Mouse (Mus musculus) liver, postnatal 0 days (tissue): Measurements from ENCODE around the gene Sec14l2. TPM values are rescaled to one million over a fixed set of nuclear protein-coding genes. Genes with fewer than 3 reads are reported as not detected.

ENCODE experiments used
- ATAC-seq: fragments of 200-750 bp; cut with Nextera tagmentation; 2 replicates; pipeline ENCODE4 v1.8.0; 2017; ENCODE audit warnings: mild to moderate bottlenecking, moderate library complexity
- DNase-seq: peaks from one replicate; pipeline ENCODE4 v3.0.0-alpha.2; 2016
- H3K27ac ChIP-seq: fragments of 300-500 bp; sonication (generic); 2 replicates; pipeline ENCODE4 v1.5.1; 2014; ENCODE audit warnings: antibody characterized with exemption, moderate library complexity, mild to moderate bottlenecking, low read depth
- H3K27me3 ChIP-seq: fragments of 300-500 bp; sonication (generic); 2 replicates; pipeline ENCODE4 v1.6.1; 2014; ENCODE audit warnings: low read length, control low read depth, mixed read lengths; ENCODE audit not compliant: insufficient read depth
- H3K36me3 ChIP-seq: fragments of 300-500 bp; sonication (generic); replicated peaks from 2 replicates; pipeline ENCODE4 v1.6.1; 2014; ENCODE audit warnings: mild to moderate bottlenecking, control low read depth, low read length, moderate library complexity, mixed read lengths; ENCODE audit not compliant: insufficient read depth
- H3K4me1 ChIP-seq: fragments of 300-500 bp; sonication (generic); 2 replicates; pipeline ENCODE4 v1.6.1; 2014; ENCODE audit warnings: antibody characterized with exemption, mild to moderate bottlenecking, control low read depth; ENCODE audit not compliant: insufficient read depth
- H3K4me2 ChIP-seq: fragments of 300-500 bp; sonication (generic); 2 replicates; pipeline ENCODE4 v1.6.1; 2014; ENCODE audit warnings: low read depth, mild to moderate bottlenecking, low read length, moderate library complexity, mixed read lengths
- H3K4me3 ChIP-seq: fragments of 300-500 bp; sonication (generic); 2 replicates; pipeline ENCODE4 v1.5.1; 2014; ENCODE audit warnings: low read depth, low read length
- H3K9ac ChIP-seq: fragments of 300-500 bp; sonication (generic); replicated peaks from 2 replicates; pipeline ENCODE4 v1.6.1; 2014; ENCODE audit warnings: mild to moderate bottlenecking, moderate library complexity
- H3K9me3 ChIP-seq: fragments of 300-500 bp; sonication (generic); 2 replicates; pipeline ENCODE4 v1.6.1; 2016; ENCODE audit warnings: mild to moderate bottlenecking, control low read depth, low read length, mixed read lengths
- CTCF ChIP-seq: sonication (generic); IDR thresholded peaks from 2 replicates; pipeline ENCODE4 v1.5.1; 2016; ENCODE audit warnings: antibody characterized with exemption, low read depth
- EP300 ChIP-seq: IDR thresholded peaks from 2 replicates; pipeline ENCODE4 v1.6.1; 2016; ENCODE audit warnings: antibody characterized with exemption, low read depth, mild to moderate bottlenecking
- WGBS: fragments of 180-500 bp; shearing (Covaris S2); extraction: QIAGEN DNeasy Blood & Tissue Kit; methylation state at CpG from one replicate; pipeline ENCODE4 v1.1.7; 2014; ENCODE audit not compliant: insufficient replicate concordance; 5-methylcytosine and 5-hydroxymethylcytosine counted together
- polyA plus RNA-seq: library from polyadenylated mRNA; unstranded; fragments of >200 nt; fragmentation: Nextera tagmentation; extraction: Ambion mirVana; gene quantifications from 2 replicates; pipeline ENCODE4 v1.2.1, GENCODE M21; 2015

Gene Sec14l2
- polyA plus RNA-seq, 1 experiment from 2014 or later: 54.2 TPM

DNA sequence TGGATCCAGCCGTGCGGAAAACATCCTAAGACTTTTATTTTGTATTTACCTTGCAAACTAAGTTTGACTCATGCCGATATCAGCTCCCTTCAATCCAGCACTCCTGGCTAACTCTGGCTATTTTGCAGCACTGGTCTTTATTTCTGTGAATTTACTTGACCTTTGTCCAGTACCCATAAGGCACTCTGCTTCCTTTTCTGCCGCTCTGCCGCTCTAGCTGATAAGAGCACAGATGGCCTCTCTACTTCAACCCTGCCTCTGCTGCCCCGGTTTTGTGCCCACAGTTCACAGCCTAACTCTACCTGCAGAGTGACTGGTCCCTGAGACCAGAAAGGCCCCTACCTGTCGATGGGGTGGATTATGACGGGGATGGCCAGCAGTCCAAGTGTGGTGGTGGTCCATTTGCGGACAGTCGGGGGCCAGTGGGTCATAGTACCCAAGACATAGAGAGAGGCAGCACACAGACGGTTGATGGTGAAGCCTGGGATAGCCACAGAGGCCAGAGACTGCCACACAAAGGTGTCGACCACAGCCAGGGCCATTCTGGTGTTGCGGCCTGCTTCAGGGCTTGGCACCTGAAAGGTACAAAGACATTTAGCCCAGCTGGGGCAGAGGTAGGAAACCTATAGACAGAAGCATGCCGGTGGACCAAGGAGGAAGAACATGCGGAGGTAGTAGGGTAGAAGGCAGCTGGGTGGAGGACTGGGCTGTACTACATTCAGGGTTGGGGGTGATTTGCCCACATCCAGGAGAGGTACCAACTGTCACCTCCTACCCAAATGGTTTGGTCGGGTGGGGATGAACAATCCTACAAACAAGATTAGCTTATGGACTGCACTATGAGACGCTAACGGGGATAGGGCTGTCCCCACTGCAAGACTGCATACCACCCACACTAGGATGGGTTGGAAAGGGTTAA is 29.5 kb downstream of the Sec14l2 start:
- no peaks in the 10 kb centered on the region; the same call in 1 of the 2 replicates for H3K9me3 ChIP-seq
- no peak for TF ChIP-seq CTCF
- TF ChIP-seq EP300: no peak
- 69% methylated on average over 18 of the region's 18 CpGs for WGBS
- H3K27me3 ChIP-seq: no peaks in the 10 kb centered on the region
- peak overlapping the region; percentile 87 for H3K27ac ChIP-seq
- H3K4me2 ChIP-seq: peak overlapping the region; percentile 85
- peaks cover 11% of the 10 kb centered on the region for H3K36me3 ChIP-seq
- H3K4me1 ChIP-seq: peaks cover 36% of the 10 kb centered on the region
- H3K4me3 ChIP-seq: peak overlapping the region; percentile 60
- DNase-seq: no peak
- no peak for ATAC-seq
- H3K9ac ChIP-seq: no peak overlapping the region

DNA sequence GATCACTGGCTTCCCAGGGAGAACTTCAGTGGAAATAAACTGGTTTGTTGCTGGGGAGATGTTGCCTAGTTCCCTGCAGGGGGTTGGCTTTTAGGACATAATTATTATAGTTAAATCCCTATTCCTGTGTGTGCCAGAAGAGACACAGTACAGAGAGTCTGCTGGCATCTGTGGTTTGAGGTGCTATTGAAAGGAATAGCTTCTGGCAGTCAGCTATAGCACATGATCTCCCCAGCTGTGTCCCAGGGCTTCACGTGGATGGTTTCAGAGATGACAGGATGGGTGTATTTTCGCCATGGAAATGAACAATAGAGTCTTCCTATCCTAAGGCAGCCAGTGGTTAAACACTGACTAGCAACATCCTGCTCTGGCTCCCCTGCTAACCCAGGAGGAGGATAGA is 35.9 kb downstream of the Sec14l2 start:
- Histone ChIP-seq H3K27ac (no peak overlapping the region), H3K27me3 (no peaks in the 10 kb centered on the region), H3K4me3 (no peak overlapping the region), H3K9ac (no peak overlapping the region), H3K36me3 (peaks cover 11% of the 10 kb centered on the region), H3K4me1 (no peaks in the 10 kb centered on the region), H3K9me3 (no peaks in the 10 kb centered on the region; the same call in 1 of the 2 replicates), H3K4me2 (no peak overlapping the region)
- WGBS: 45% methylated on average over 2 of the region's 2 CpGs
- no peak for TF ChIP-seq EP300
- no peak for TF ChIP-seq CTCF
- DNase-seq (no peak), ATAC-seq (no peak)

DNA sequence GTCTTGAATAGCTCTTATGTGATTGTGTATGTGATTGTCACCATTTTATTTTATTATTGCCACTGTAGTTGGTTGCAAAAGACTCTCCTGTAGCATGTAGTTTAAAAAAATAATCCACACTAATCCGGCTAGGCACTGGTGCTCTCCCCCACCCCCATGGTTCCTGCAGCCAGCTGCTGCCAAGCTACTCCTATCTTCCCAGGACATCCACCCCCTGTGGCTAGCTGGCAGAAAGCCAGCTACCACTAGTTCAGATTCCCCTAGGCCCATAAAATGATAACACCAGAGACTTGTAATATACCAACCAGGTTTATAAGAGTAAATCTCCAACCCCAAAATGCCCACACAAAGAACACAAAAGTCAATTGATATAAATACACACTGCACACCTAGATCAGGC is 37.0 kb downstream of the Sec14l2 start:
- Histone ChIP-seq H3K27ac (no peak overlapping the region), H3K4me3 (no peak overlapping the region), H3K9me3 (no peaks in the 10 kb centered on the region; the same call in 1 of the 2 replicates), H3K9ac (no peak overlapping the region), H3K36me3 (peaks cover 2% of the 10 kb centered on the region; the same call in 1 of the 2 replicates), H3K27me3 (no peaks in the 10 kb centered on the region), H3K4me2 (no peak overlapping the region), H3K4me1 (no peaks in the 10 kb centered on the region)
- WGBS: 53% methylated on average over 1 of the region's 1 CpGs
- peak; percentile 46; the same call in 1 of the 2 replicates for TF ChIP-seq EP300
- TF ChIP-seq CTCF: no peak
- DNase-seq (no peak), ATAC-seq (peak; percentile 35; the same call in 1 of the 2 replicates)

DNA sequence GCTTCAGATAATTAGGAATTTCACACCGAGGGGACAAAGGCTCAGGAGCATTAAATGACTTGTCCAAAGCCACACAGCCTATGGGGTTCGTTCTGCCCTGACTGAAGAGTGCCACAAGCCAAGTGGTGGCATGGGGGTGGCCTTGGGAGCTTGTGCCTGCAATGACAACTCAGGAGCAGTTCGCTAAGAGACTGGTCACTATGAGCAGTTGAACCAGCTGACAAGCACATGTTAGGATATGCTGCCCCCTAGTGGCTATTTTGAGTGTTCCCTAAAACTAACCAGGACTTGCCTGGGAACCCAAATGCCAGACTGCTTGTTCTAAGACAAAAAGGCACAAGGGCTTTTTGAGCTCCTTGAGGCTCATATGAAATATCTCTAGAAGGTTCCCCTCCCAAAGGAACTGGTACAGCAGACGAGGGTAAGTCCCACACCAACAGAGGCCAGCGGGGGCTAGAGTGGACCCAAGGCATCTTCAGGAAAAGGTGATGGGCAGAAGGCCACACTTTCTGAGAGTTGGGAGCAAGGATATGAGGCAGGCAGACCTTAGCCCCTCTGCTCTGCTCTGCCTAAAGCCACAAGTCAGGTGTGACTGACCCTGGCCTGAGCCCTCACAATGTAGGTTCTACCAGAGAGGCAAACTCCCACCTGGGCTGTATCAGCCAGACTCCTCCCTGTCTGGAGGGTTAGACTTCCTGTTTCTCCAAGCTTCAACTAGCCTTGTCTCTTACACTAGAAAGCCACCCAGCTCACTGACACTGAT is 39.7 kb downstream of the Sec14l2 start:
- H3K4me3 ChIP-seq: no peak overlapping the region
- WGBS: 41% methylated on average over 5 of the region's 5 CpGs
- no peaks in the 10 kb centered on the region for H3K4me1 ChIP-seq
- ATAC-seq: peak; percentile 41; the same call in 1 of the 2 replicates
- TF ChIP-seq CTCF: peak; percentile 91
- no peak for TF ChIP-seq EP300
- DNase-seq: peak; percentile 62
- no peaks in the 10 kb centered on the region for H3K27me3 ChIP-seq
- no peaks in the 10 kb centered on the region for H3K36me3 ChIP-seq
- no peaks in the 10 kb centered on the region for H3K9me3 ChIP-seq
- no peak overlapping the region for H3K9ac ChIP-seq
- no peak overlapping the region for H3K4me2 ChIP-seq
- no peak overlapping the region for H3K27ac ChIP-seq

DNA sequence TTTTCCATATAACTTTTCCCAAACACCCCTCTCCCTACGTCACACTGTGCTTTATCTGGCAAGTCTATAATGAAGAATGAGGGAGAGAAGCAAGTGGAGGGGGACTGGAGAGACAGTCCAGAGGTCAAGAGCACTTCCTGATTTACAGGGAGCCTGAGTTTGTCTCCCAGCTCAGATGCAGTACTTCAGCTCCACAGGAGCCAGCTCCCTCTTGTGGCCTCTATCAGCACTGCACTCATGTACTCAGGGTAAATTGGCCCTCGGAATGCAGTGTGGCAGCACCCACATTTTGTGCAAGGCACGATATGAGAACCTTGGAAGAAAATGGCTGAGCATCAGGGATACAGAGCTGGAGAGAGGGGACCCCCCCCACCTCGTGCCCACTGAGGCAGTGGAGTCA is 43.0 kb downstream of the Sec14l2 start:
- Histone ChIP-seq H3K36me3 (no peaks in the 10 kb centered on the region), H3K4me2 (no peak overlapping the region), H3K27ac (no peak overlapping the region), H3K4me3 (no peak overlapping the region), H3K9ac (no peak overlapping the region), H3K4me1 (no peaks in the 10 kb centered on the region), H3K9me3 (no peaks in the 10 kb centered on the region), H3K27me3 (no peaks in the 10 kb centered on the region)
- ATAC-seq (peak; percentile 43; the same call in 1 of the 2 replicates), DNase-seq (peak; percentile 74)
- no peak for TF ChIP-seq EP300
- TF ChIP-seq CTCF: peak; percentile 91
- WGBS: 12% methylated on average over 4 of the region's 4 CpGs
